Mouse (Mus musculus) lung, embryonic 15.5 days (tissue): ENCODE data around the gene Rora. TPM values are rescaled to one million over a fixed set of nuclear protein-coding genes. Genes with fewer than 3 reads are reported as not detected.

ENCODE experiments used
- ATAC-seq: fragments of 200-750 bp; cut with Nextera tagmentation; 2 replicates; pipeline ENCODE4 v1.8.0; 2017; ENCODE audit warnings: moderate number of reproducible peaks, borderline replicate concordance; ENCODE audit not compliant: low FRiP score, low TSS enrichment; ENCODE audit errors: extremely low read depth
- H3K27ac ChIP-seq: fragments of 300-500 bp; sonication (generic); 2 replicates; pipeline ENCODE4 v1.5.1; 2015; ENCODE audit warnings: moderate library complexity, mild to moderate bottlenecking, inconsistent platforms
- H3K27me3 ChIP-seq: fragments of 300-500 bp; sonication (generic); 2 replicates; pipeline ENCODE4 v1.6.1; 2015; ENCODE audit warnings: inconsistent platforms
- H3K36me3 ChIP-seq: fragments of 300-500 bp; sonication (generic); 2 replicates; pipeline ENCODE4 v1.6.1; 2015; ENCODE audit warnings: inconsistent platforms
- H3K4me1 ChIP-seq: fragments of 300-500 bp; sonication (generic); 2 replicates; pipeline ENCODE4 v1.6.1; 2015; ENCODE audit warnings: inconsistent platforms
- H3K4me2 ChIP-seq: fragments of 300-500 bp; sonication (generic); 2 replicates; pipeline ENCODE4 v1.6.1; 2015; ENCODE audit warnings: inconsistent platforms, mild to moderate bottlenecking, moderate library complexity
- H3K4me3 ChIP-seq: fragments of 300-500 bp; sonication (generic); 2 replicates; pipeline ENCODE4 v1.5.1; 2015; ENCODE audit warnings: mild to moderate bottlenecking, inconsistent platforms
- H3K9ac ChIP-seq: fragments of 300-500 bp; sonication (generic); 2 replicates; pipeline ENCODE4 v1.6.1; 2015; ENCODE audit warnings: inconsistent platforms
- H3K9me3 ChIP-seq: fragments of 300-500 bp; sonication (generic); 2 replicates; pipeline ENCODE4 v1.6.1; 2016; ENCODE audit warnings: inconsistent platforms
- WGBS: fragments of 180-500 bp; shearing (Covaris S2); methylation state at CpG from one replicate; pipeline ENCODE4 v1.1.7; 2015; 5-methylcytosine and 5-hydroxymethylcytosine counted together
- polyA plus RNA-seq: library from polyadenylated mRNA; unstranded; fragments of >200 nt; fragmentation: Nextera tagmentation; extraction: Ambion mirVana; gene quantifications from 2 replicates; pipeline ENCODE4 v1.2.1, GENCODE M21; 2015

Rora gene
- polyA plus RNA-seq, 1 experiment from 2014 or later: 6.9 TPM

GRCm38 (mm10) chr9:69292776-69293687, 639.4 kb downstream of the Rora start:
- H3K27ac ChIP-seq: no peak overlapping the region
- peaks cover 39% of the 10 kb centered on the region for H3K27me3 ChIP-seq
- H3K4me2 ChIP-seq: no peak overlapping the region
- ATAC-seq: no peak
- no peak overlapping the region for H3K4me3 ChIP-seq
- H3K4me1 ChIP-seq: peaks cover 12% of the 10 kb centered on the region
- no peaks in the 10 kb centered on the region for H3K9me3 ChIP-seq
- WGBS: 82% methylated on average over 12 of the region's 12 CpGs
- no peaks in the 10 kb centered on the region for H3K36me3 ChIP-seq
- H3K9ac ChIP-seq: no peak overlapping the region

- 71% methylated on average over 8 of the region's 8 CpGs for WGBS
- no peaks in the 10 kb centered on the region for H3K9me3 ChIP-seq
- H3K27me3 ChIP-seq: peaks cover 39% of the 10 kb centered on the region
- H3K4me1 ChIP-seq: peaks cover 13% of the 10 kb centered on the region
- ATAC-seq: no peak
- H3K9ac ChIP-seq: no peak overlapping the region
- no peaks in the 10 kb centered on the region for H3K36me3 ChIP-seq
- H3K4me2 ChIP-seq: no peak overlapping the region
- no peak overlapping the region for H3K4me3 ChIP-seq
- H3K27ac ChIP-seq: no peak overlapping the region
Measured at GRCm38 (mm10) chr9:69293688-69294074, 640.1 kb downstream of the Rora start.

GRCm38 (mm10) chr9:69294426-69294825, 640.8 kb downstream of the Rora start:
- Histone ChIP-seq H3K4me2 (no peak overlapping the region), H3K27me3 (peaks cover 39% of the 10 kb centered on the region), H3K4me1 (peaks cover 17% of the 10 kb centered on the region), H3K9ac (no peak overlapping the region), H3K9me3 (no peaks in the 10 kb centered on the region), H3K4me3 (no peak overlapping the region), H3K36me3 (no peaks in the 10 kb centered on the region), H3K27ac (no peak overlapping the region)
- ATAC-seq: no peak
- WGBS: 72% methylated on average over 5 of the region's 5 CpGs

- no peak for ATAC-seq
- H3K4me2 ChIP-seq: no peak overlapping the region
- H3K4me1 ChIP-seq: peaks cover 17% of the 10 kb centered on the region
- peaks cover 39% of the 10 kb centered on the region for H3K27me3 ChIP-seq
- no peaks in the 10 kb centered on the region for H3K36me3 ChIP-seq
- no peak overlapping the region for H3K27ac ChIP-seq
- 84% methylated on average over 14 of the region's 14 CpGs for WGBS
- H3K9me3 ChIP-seq: no peaks in the 10 kb centered on the region
- H3K4me3 ChIP-seq: no peak overlapping the region
- H3K9ac ChIP-seq: no peak overlapping the region
Measured at GRCm38 (mm10) chr9:69294856-69295255, 641.3 kb downstream of the Rora start.

- Histone ChIP-seq H3K27ac (no peak overlapping the region), H3K4me3 (no peak overlapping the region), H3K36me3 (no peaks in the 10 kb centered on the region), H3K27me3 (peaks cover 36% of the 10 kb centered on the region), H3K9ac (no peak overlapping the region), H3K9me3 (no peaks in the 10 kb centered on the region), H3K4me2 (no peak overlapping the region), H3K4me1 (peaks cover 13% of the 10 kb centered on the region)
- ATAC-seq: no peak
- WGBS: 75% methylated on average over 3 of the region's 3 CpGs
Measured at GRCm38 (mm10) chr9:69295826-69296225, 642.2 kb downstream of the Rora start.

GRCm38 (mm10) chr9:69296418-69296817, 642.8 kb downstream of the Rora start:
- Histone ChIP-seq H3K4me1 (peaks cover 12% of the 10 kb centered on the region), H3K4me3 (no peak overlapping the region), H3K9me3 (no peaks in the 10 kb centered on the region), H3K9ac (no peak overlapping the region), H3K4me2 (no peak overlapping the region), H3K27me3 (peaks cover 30% of the 10 kb centered on the region), H3K27ac (no peak overlapping the region), H3K36me3 (no peaks in the 10 kb centered on the region)
- WGBS: 15% methylated on average over 2 of the region's 2 CpGs
- no peak for ATAC-seq

GRCm38 (mm10) chr9:69297766-69298375, 644.3 kb downstream of the Rora start:
- H3K9ac ChIP-seq: no peak overlapping the region
- no peak for ATAC-seq

GRCm38 (mm10) chr9:69298566-69299335, 645.2 kb downstream of the Rora start:
- Histone ChIP-seq H3K27me3 (peaks cover 10% of the 10 kb centered on the region; the same call in 1 of the 2 replicates), H3K4me1 (peaks cover 25% of the 10 kb centered on the region), H3K4me2 (no peak overlapping the region), H3K9me3 (no peaks in the 10 kb centered on the region), H3K9ac (no peak overlapping the region), H3K36me3 (no peaks in the 10 kb centered on the region), H3K4me3 (no peak overlapping the region), H3K27ac (no peak overlapping the region)
- ATAC-seq: no peak
- WGBS: 65% methylated on average over 12 of the region's 12 CpGs

More at GRCm38 (mm10) chr9:69297766-69298375, 644.3 kb downstream of the Rora start:
- Histone ChIP-seq H3K36me3 (no peaks in the 10 kb centered on the region), H3K4me3 (no peak overlapping the region), H3K4me2 (no peak overlapping the region), H3K9me3 (no peaks in the 10 kb centered on the region), H3K27ac (no peak overlapping the region), H3K4me1 (peaks cover 23% of the 10 kb centered on the region), H3K27me3 (peaks cover 18% of the 10 kb centered on the region)
- 70% methylated on average over 7 of the region's 7 CpGs for WGBS

- Histone ChIP-seq H3K9ac (no peak overlapping the region), H3K9me3 (no peaks in the 10 kb centered on the region), H3K4me2 (no peak overlapping the region), H3K4me3 (no peak overlapping the region), H3K27me3 (peaks cover 3% of the 10 kb centered on the region; the same call in 1 of the 2 replicates), H3K36me3 (no peaks in the 10 kb centered on the region), H3K4me1 (peaks cover 25% of the 10 kb centered on the region), H3K27ac (no peak overlapping the region)
- no peak for ATAC-seq
- 78% methylated on average over 2 of the region's 2 CpGs for WGBS
Measured at GRCm38 (mm10) chr9:69299484-69299883, 645.9 kb downstream of the Rora start.

GRCm38 (mm10) chr9:69300296-69300695, 646.7 kb downstream of the Rora start:
- Histone ChIP-seq H3K27ac (no peak overlapping the region), H3K4me3 (no peak overlapping the region), H3K9ac (no peak overlapping the region), H3K4me1 (peaks cover 25% of the 10 kb centered on the region), H3K36me3 (no peaks in the 10 kb centered on the region), H3K27me3 (no peaks in the 10 kb centered on the region), H3K9me3 (no peaks in the 10 kb centered on the region), H3K4me2 (no peak overlapping the region)
- ATAC-seq: no peak
- WGBS: 87% methylated on average over 8 of the region's 8 CpGs

- H3K4me1 ChIP-seq: peaks cover 25% of the 10 kb centered on the region
- H3K27ac ChIP-seq: peak overlapping the region; percentile 66
- peak; percentile 63; the same call in 1 of the 2 replicates for ATAC-seq
- 13% methylated on average over 9 of the region's 9 CpGs for whole genome bisulfite sequencing
- no peak overlapping the region for H3K9ac ChIP-seq
- H3K27me3 ChIP-seq: no peaks in the 10 kb centered on the region
- H3K4me2 ChIP-seq: peak overlapping the region; percentile 37
- peak overlapping the region; percentile 11 for H3K4me3 ChIP-seq
- no peaks in the 10 kb centered on the region for H3K9me3 ChIP-seq
- no peaks in the 10 kb centered on the region for H3K36me3 ChIP-seq
Measured at GRCm38 (mm10) chr9:69301445-69301844, 647.9 kb downstream of the Rora start.
